Mouse (Mus musculus) liver, embryonic 16.5 days (tissue): Measurements from ENCODE around the gene Fgr. TPM values are rescaled to one million over a fixed set of nuclear protein-coding genes. Genes with fewer than 3 reads are reported as not detected.
A peak's percentile ranks its signal among the peaks of the same experiment; 100 is the strongest.
"Not testable (repeated sequence)": the region's sequence is repeated elsewhere in the genome, so short reads cannot be mapped to it uniquely, and the experiment has no call there.

Experiments
- ATAC-seq: fragments of 200-750 bp; cut with Nextera tagmentation; 2 replicates; pipeline ENCODE4 v1.8.0; 2017; ENCODE audit warnings: low read depth, mild to moderate bottlenecking, moderate number of reproducible peaks, moderate library complexity
- H3K27ac ChIP-seq: fragments of 300-500 bp; sonication (generic); 2 replicates; pipeline ENCODE4 v1.5.1; 2014; ENCODE audit warnings: mild to moderate bottlenecking, low read length
- H3K27me3 ChIP-seq: fragments of 300-500 bp; sonication (generic); 2 replicates; pipeline ENCODE4 v1.6.1; 2014; ENCODE audit warnings: low read depth, low read length, mixed read lengths; ENCODE audit not compliant: control insufficient read depth, insufficient read depth
- H3K36me3 ChIP-seq: fragments of 300-500 bp; sonication (generic); 2 replicates; pipeline ENCODE4 v1.6.1; 2014; ENCODE audit warnings: mild to moderate bottlenecking; ENCODE audit not compliant: control insufficient read depth, insufficient read depth
- H3K4me1 ChIP-seq: fragments of 300-500 bp; sonication (generic); 2 replicates; pipeline ENCODE4 v1.6.1; 2014; ENCODE audit warnings: low read depth, low read length, mixed read lengths; ENCODE audit not compliant: control insufficient read depth
- H3K4me2 ChIP-seq: fragments of 300-500 bp; sonication (generic); 2 replicates; pipeline ENCODE4 v1.6.1; 2014; ENCODE audit warnings: low read depth, low read length, mixed read lengths
- H3K4me3 ChIP-seq: fragments of 300-500 bp; sonication (generic); 2 replicates; pipeline ENCODE4 v1.5.1; 2014; ENCODE audit warnings: low read depth, mild to moderate bottlenecking, low read length
- H3K9ac ChIP-seq: fragments of 300-500 bp; sonication (generic); 2 replicates; pipeline ENCODE4 v1.6.1; 2014; ENCODE audit warnings: low read depth, low read length
- H3K9me3 ChIP-seq: fragments of 300-500 bp; sonication (generic); replicated peaks from 2 replicates; pipeline ENCODE4 v1.6.1; 2016; ENCODE audit warnings: low read length; ENCODE audit not compliant: control insufficient read depth
- WGBS: fragments of 180-500 bp; shearing (Covaris S2); extraction: QIAGEN DNeasy Blood & Tissue Kit; methylation state at CpG from one replicate; pipeline ENCODE4 v1.1.7; 2014; ENCODE audit not compliant: insufficient replicate concordance; 5-methylcytosine and 5-hydroxymethylcytosine counted together
- polyA plus RNA-seq: library from polyadenylated mRNA; unstranded; fragments of >200 nt; fragmentation: Nextera tagmentation; extraction: Ambion mirVana; gene quantifications from 2 replicates; pipeline ENCODE4 v1.2.1, GENCODE M21; 2015

The Fgr gene
- polyA plus RNA-seq, 1 experiment from 2014 or later = 3.2 TPM

DNA sequence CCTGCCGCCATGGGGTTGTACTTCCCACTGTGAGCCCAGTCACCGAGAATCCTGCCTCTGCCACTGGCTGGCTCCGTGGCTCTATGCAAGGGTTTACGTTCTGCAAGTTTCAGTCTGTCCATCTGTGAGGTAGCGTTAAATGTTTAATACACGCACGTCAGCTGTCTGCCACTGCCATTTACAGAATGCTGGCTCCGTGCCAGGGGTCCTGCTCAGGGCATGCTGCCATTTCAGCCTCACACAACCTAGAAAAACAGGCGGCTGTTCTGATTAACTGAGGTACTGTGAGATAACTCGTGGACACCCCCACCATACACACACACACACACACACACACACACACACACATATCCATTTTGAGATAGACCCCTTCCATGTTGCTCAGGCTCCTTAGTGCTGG, 29.0 kb downstream of the Fgr start:
- ATAC-seq = no peak
- no peaks in the 10 kb centered on the region for H3K27me3 ChIP-seq

DNA sequence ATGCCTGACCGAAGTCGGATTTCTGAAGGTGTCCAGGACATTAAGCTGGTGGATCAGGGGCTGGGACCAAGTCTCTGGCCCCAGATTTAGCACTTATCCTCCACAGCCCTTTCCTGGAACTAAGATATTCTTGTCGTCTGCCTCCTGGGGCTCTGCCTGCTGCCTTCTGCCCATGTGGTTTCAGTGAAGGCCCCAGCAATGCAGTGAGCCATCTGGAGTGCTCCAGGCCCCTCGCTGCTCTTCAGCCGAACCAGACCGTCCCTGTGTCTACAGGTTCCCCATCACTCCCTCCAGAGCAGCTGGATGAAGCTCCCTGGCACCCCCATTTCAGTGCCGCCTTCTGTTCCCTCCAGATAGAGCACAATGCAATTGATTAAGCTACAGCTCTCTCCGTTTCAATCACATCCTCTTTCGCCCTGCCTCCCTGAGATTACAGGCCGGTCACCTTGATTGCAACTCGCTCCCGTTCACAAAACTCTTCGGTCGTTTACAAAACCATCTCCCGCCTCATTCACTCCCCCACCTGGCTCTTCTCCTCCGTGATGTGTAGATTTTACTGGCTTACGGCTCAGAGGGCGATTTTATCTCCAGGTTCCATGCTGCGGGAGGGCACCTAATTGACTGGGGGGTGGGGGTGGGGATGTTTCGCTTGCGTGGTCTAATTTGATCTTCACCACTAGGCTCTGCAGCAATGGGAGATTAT, 29.6 kb downstream of the Fgr start:
- 42% methylated on average over 21 of the region's 21 CpGs for WGBS
- Histone ChIP-seq H3K27ac (no peak overlapping the region), H3K9me3 (no peaks in the 10 kb centered on the region), H3K4me1 (peaks cover 16% of the 10 kb centered on the region), H3K9ac (no peak overlapping the region), H3K4me3 (no peak overlapping the region), H3K36me3 (no peaks in the 10 kb centered on the region), H3K4me2 (no peak overlapping the region), H3K27me3 (no peaks in the 10 kb centered on the region)
- no peak for ATAC-seq

More for the DNA sequence above, 29.0 kb downstream of the Fgr start:
- Histone ChIP-seq H3K4me3 (no peak overlapping the region), H3K36me3 (no peaks in the 10 kb centered on the region), H3K4me2 (no peak overlapping the region), H3K4me1 (peaks cover 10% of the 10 kb centered on the region), H3K27ac (no peak overlapping the region), H3K9me3 (no peaks in the 10 kb centered on the region), H3K9ac (no peak overlapping the region)
- WGBS = 53% methylated on average over 10 of the region's 10 CpGs

DNA sequence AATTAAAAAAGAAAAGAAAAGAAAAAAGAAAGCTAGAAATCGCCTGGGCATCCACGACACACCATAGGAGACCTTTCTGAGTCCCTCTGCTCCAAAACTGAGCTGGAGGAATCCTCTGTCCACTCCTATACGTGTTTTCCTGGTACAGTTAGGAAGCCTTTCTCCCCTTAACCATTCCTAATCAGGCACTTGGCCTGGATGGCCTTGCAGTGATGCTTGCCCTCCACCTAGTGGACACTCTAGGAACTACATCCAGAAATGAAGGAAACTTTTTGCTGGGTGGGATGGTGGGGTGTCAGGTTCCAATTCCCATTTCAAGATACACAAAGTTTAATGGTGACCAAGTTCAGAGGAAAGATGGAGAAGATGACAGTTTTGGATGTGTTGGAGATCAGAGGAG, 31.3 kb downstream of the Fgr start:
- Histone ChIP-seq H3K9me3 (no peaks in the 10 kb centered on the region), H3K27ac (no peak overlapping the region), H3K4me1 (peaks cover 16% of the 10 kb centered on the region), H3K4me3 (no peak overlapping the region), H3K27me3 (peaks cover 11% of the 10 kb centered on the region), H3K36me3 (no peaks in the 10 kb centered on the region), H3K9ac (no peak overlapping the region), H3K4me2 (no peak overlapping the region)
- no peak; the same call in 1 of the 2 replicates for ATAC-seq
- 3% methylated on average over 3 of the region's 3 CpGs for WGBS

DNA sequence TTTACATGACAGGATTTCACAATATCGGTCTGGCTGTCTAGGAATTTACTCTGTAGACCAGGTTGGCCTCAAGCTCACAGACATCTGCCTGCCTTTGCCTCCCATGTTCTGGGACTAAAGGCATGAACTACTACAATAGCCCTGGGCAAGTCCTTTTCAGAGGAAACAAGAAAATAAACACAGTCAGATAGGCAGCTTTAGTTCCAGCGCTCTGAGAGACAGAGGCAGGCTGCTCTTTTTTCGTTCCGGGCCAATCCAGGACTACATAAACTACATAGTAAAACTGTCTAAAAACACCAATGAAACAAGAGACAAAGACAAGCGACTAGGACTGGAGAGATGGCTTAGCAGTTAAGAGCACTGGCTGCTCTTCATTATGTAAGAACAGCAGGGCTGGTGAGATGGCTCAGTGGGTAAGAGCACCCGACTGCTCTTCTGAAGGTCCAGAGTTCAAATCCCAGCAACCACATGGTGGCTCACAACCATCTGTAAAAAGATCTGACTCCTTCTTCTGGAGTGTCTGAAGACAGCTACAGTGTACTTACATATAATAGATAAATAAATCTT, 32.1 kb downstream of the Fgr start:
- 40% methylated on average over 6 of the region's 6 CpGs for WGBS
- H3K36me3 ChIP-seq, ATAC-seq, H3K9ac ChIP-seq, H3K4me2 ChIP-seq, H3K9me3 ChIP-seq, H3K4me3 ChIP-seq, H3K27ac ChIP-seq: not testable (repeated sequence)
- H3K27me3 ChIP-seq = peaks cover 18% of the 10 kb centered on the region
- H3K4me1 ChIP-seq = peaks cover 23% of the 10 kb centered on the region

DNA sequence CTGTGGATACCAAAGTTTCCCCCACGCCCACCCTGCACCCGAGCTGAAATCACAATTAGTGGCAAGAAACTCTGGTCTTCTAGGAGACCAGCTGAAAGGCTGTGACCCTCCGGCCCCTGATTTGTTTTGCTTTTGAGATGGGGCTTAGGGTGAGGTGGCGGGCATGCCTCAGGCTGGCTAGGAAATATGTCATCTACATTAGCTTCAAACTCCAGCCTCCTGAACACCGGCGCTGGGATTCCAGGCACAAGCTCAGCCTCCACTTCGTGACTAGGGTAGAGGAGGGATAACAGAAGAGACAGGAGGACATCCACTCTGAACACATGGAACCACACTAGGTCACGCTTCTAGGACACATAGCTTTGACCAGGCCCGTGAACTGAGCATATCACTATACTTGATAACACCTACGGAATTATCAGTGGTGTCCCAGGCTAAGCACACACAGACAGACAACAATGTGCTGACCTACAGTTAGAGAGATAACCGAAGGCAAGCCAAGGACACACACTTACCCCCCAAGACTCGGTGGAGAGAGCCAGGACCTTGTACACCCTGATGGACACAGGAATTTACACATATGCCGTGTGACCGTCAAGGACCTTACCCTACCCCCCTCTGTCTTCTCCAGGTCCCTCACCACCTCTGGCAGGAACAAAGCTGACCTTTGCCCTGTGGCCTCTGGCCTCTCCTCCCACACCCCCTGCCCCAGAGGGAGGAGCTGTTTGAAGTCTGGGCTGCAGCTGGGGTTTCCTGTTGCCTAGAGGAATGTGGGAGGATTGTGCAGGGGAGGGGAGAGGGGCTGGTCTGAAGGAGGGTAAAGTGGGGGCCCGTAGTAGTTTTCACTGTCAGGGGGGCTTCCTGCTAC, 33.9 kb downstream of the Fgr start:
- Histone ChIP-seq H3K27ac (peak overlapping the region; percentile 72), H3K9ac (0 out of 2 replicates have a peak overlapping the region, but pooled peaks have one; percentile 6), H3K4me3 (peak overlapping the region; percentile 32)

DNA sequence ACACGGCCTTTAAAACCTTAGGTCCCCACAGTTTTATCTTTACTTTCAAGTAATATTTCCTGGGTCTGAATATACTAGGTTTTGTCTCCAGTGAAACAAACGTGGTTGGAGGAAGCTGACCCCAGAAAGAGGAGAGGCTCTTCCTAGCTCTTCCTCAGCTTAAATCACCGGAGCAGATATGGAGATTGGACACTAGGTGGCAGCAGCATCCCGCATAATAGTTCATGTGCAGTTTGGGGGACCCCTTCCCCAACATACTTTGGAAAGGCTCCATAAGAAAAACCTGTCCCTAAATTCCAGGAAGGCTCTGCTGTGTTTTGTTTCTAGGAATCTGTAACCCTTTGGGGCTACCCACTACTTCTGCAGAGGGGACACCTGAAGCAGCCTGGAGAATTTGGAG, 35.2 kb downstream of the Fgr start:
- WGBS = 1% methylated on average over 4 of the region's 4 CpGs
- H3K4me3 ChIP-seq = no peak overlapping the region
- H3K9ac ChIP-seq = no peak overlapping the region
- peaks cover 44% of the 10 kb centered on the region for H3K4me1 ChIP-seq
- no peak for ATAC-seq
- no peak overlapping the region for H3K4me2 ChIP-seq
- no peaks in the 10 kb centered on the region for H3K9me3 ChIP-seq
- H3K27ac ChIP-seq = no peak overlapping the region
- peaks cover 44% of the 10 kb centered on the region for H3K27me3 ChIP-seq
- no peaks in the 10 kb centered on the region for H3K36me3 ChIP-seq

More for the DNA sequence above, 33.9 kb downstream of the Fgr start:
- peak overlapping the region; percentile 17 for H3K4me2 ChIP-seq
- WGBS = 26% methylated on average over 15 of the region's 15 CpGs
- no peaks in the 10 kb centered on the region for H3K36me3 ChIP-seq
- H3K9me3 ChIP-seq = no peaks in the 10 kb centered on the region
- ATAC-seq = peak; percentile 69
- H3K27me3 ChIP-seq = peaks cover 36% of the 10 kb centered on the region
- peaks cover 36% of the 10 kb centered on the region for H3K4me1 ChIP-seq

DNA sequence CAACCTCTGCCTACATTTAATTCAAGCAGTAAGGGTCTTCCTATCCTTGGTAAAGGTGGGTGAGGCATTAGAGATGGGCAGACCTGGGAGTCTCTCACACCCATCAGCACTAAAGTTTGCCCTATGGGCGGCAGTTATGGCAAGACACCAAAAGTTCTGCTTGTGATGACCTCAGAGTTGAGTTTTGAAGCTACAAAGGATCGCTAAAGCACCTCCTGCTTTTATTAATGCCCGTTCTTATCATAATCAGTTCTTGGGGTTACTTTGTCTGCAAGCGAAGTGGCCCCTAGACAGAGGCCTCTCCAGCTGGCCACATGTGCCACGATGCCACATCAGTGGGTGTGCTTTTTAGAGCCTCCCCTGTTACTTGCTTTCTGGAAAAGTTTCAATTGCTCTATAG, 35.8 kb downstream of the Fgr start:
- peaks cover 44% of the 10 kb centered on the region for H3K27me3 ChIP-seq
- no peak overlapping the region for H3K27ac ChIP-seq
- no peak overlapping the region for H3K4me3 ChIP-seq
- H3K4me2 ChIP-seq = no peak overlapping the region
- no peaks in the 10 kb centered on the region for H3K9me3 ChIP-seq
- no peak for ATAC-seq
- no peak overlapping the region for H3K9ac ChIP-seq
- no peaks in the 10 kb centered on the region for H3K36me3 ChIP-seq
- 31% methylated on average over 5 of the region's 5 CpGs for WGBS
- H3K4me1 ChIP-seq = peaks cover 44% of the 10 kb centered on the region

DNA sequence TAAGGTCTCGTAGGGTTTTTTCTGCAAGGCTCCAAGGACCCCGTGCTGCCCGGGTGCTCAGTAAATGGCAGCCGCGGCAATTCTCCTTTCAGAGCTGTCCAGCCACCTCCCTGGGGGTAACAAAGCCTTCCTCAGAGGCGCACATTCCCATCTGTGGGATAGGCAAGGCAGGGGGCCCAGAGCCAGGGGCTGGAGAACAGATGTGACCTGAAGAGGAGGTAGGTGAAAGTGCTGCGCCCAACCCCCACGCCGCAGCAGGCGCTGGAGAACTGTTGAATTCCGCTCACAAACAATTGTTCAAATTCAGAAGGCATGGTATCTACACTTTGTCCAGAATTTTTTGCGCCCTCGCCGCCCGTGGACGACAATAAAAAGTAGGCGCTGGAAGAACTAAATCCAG, 36.7 kb downstream of the Fgr start:
- peak overlapping the region; percentile 74; the same call in 1 of the 2 replicates for H3K9ac ChIP-seq
- H3K4me2 ChIP-seq = peak overlapping the region; percentile 85
- no peaks in the 10 kb centered on the region for H3K36me3 ChIP-seq
- H3K4me3 ChIP-seq = peak overlapping the region; percentile 76
- WGBS = 2% methylated on average over 17 of the region's 17 CpGs
- H3K9me3 ChIP-seq = no peaks in the 10 kb centered on the region
- H3K27ac ChIP-seq = no peak overlapping the region
- ATAC-seq = no peak
- peaks cover 44% of the 10 kb centered on the region for H3K27me3 ChIP-seq
- H3K4me1 ChIP-seq = peaks cover 46% of the 10 kb centered on the region
